Mouse (Mus musculus) erythroid progenitor cell, adult 5-6 weeks (primary cell): ENCODE measurements around the gene Zfp141. TPM values are rescaled to one million over a fixed set of nuclear protein-coding genes. Genes with fewer than 3 reads are reported as not detected.

ENCODE experiments used
- ATAC-seq: replicated peaks from 2 replicates; pipeline ENCODE4 v1.8.0; 2016; ENCODE audit warnings: moderate number of reproducible peaks, mild to moderate bottlenecking, moderate TSS enrichment, inconsistent platforms; ENCODE audit not compliant: poor library complexity, low FRiP score, severe bottlenecking
- total RNA-seq, 2 experiments: library from RNA; stranded (forward) in 1 of 2; stranded (reverse) in 1 of 2; fragments of 150-400 nt in 1 of 2; fragments of 186-747, 209-891 nt in 1 of 2; gene quantifications; 2 replicates each; pipeline versions ENCODE4 v1.2.3 to v1.2.4; 2015 to 2017; ENCODE audit warnings: low replicate concordance in 2 of 2

Gene Zfp141
- total RNA-seq (2015; ENCODE audit: low replicate concordance) (15.1 and 15.5 TPM in 2 replicates), total RNA-seq (2017; ENCODE audit: low replicate concordance) (1.7 and 12.8 TPM in 2 replicates)

DNA sequence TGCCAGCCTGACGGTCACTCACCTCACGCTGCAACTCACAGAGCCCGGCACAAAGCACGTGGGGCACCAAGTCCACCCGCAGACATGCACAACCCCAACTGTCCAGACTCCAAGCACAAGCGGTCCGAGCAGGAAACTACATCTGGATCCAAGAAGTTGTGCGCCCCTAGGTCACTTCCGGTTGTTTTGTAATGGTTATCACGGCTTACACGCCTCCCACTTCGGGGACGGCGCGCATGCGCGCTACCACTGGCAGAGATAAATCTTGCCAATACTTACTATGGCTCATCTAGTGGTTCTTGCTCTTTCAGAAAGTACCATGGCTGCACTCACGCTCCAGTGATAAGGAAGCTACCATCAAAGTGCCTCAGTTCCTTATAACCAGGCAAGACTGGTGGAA is at the start of gene Zfp141:
Gene Zfp141, minus strand, starts transcription at position 153 of the 400 bp plus-strand sequence.
- ATAC-seq = peak; percentile 87

DNA sequence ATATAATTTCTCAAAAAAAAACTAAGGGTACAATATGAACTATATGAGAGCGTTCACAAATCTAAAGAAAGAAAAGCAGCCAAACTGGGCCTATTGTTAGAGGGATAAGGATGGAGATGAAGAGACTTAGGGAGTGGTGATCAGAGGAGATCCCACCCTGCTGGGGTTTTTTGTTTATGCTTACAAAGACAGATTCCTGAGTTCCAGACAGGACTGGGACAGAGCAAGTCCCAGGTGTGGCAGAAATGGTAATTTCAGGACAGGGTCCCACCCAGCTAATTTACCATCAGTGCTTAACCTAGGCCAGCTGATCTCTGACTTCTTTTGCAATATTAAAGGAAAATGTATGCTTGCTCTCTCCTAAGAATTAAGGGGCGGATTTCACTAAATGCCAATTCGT is 46.2 kb upstream of the Zfp141 start:
- ATAC-seq = no peak

DNA sequence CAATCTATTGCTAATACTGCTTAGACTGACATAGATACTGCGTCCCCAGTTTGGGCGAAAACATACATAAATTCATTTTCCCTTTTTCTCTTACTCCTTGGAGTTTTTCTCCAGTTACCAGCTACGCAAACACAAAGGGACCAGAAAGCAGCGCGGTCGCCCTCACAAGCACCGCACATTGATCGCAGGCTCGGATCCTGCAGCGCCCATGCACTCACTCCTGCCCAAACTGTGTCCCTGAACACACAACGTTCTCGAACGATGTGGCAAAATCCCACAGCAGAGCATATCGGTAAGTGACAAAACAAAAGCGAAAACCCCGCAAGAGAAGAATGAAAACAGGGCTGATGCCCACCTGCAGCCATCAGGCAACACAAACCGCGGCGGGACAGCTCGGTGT is 354 bp downstream of the Zfp141 start:
- peak; percentile 69 for ATAC-seq

DNA sequence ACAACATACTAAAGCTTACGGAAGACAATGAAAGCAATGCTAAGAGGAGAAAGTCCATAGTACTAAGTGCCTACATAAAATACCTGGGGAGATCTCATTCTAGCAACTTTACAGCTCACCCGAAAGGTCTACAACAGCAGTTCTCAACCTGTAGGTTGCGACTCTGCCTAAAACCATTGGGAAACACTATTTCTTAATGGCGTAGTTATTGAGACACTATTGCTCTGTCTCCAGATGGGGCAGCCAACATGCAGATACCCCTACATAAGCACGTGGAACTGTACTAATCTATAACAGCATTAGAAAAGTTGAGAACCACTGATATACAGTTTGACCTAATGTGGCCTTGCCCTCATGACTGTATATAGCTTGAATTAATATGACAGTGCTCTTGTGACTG is 7.3 kb downstream of the Zfp141 start:
- no peak for ATAC-seq

DNA sequence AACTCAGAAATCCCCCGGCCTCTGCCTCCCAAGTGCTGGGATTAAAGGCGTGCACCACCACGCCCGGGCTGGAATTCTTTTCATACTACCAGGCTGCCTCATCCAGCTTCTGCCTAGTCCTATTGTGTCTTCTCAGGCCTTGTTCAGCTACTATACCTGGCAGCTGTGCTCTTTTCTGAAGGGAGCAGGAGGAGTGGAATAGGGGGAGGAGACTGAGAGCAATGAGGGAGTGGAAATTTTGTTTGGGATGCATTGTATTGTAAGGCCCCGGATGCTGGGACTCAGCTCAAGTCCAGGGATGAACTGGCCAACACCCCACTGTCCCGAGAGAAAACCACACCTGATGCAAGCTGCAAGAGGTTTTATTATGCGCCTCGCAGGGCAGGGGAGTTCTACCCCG is 8.2 kb downstream of the Zfp141 start:
- no peak for ATAC-seq

DNA sequence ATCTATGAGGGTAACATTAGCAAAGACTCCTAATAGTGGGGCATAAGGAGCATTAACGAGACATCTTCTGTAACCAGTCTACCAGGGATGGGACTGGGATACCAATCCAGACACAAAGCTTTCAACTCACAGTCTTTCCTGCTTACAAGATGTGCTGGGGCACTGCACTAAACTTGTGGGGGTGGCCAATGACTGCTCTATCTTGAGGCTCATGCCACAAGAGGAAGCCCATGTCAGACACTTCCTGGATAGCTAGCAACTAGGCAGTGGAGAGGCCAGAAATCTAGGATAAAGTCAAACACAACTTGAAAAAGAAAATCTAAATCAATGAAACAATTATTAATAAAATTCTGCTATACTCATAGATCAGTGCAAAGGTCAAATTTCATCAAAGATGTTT is 9.3 kb downstream of the Zfp141 start:
- ATAC-seq = no peak

DNA sequence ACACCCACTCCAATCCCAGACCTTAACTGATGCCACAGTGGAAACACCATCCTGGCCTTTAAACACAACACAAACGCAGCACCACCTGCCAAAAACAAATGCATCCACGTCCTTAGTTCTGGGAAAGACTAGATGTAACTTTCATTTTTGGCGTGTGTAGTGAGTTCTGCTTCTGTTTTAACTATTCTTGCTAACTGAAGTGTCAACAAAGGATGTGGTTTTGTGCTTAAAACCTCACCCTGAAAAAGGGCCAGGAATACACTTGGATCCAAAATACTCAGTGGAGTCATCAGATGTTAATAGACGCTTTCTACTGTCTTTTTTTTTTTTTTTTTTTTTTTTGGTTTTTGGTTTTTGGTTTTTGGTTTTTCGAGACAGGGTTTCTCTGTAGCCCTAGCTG is 14.7 kb downstream of the Zfp141 start:
- ATAC-seq = no peak

DNA sequence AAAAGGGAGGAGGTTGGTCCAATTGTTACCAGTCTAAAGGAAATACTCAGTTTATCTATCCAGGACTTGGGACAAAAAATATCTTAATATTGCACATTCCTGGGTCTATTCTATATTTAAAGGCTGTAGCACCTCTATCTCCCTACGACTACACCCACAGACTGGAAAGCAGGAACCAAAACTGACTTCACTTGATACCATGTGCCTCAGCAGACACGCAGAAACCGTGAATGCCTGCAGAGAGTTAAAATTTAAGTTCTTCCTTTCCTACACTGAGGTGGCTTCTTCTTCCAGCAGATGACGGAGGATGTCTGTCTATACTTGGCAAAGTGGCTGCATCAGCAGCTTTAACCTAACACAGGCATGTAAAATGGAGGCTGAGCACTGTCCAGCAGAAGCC is 15.2 kb downstream of the Zfp141 start:
- no peak for ATAC-seq

DNA sequence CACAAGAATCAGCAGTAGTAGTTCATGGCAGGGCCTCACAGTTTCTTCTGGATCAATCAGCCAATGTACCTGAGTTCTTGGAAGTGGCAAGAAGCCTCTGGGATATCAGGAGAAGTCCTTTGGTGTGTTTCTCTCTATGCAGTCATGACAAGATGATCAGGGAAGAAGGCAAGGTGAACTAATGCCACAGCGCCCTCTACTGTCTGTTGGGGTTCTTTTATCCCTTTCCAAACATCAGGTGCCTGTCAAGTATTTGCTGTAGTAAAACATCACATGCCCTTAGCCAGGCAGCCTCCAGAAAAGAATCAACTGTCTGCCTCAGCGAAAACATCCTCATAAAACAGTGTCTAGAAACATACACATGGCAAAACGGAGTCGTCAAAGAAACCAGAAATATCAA is 50.9 kb downstream of the Zfp141 start:
- ATAC-seq = no peak

DNA sequence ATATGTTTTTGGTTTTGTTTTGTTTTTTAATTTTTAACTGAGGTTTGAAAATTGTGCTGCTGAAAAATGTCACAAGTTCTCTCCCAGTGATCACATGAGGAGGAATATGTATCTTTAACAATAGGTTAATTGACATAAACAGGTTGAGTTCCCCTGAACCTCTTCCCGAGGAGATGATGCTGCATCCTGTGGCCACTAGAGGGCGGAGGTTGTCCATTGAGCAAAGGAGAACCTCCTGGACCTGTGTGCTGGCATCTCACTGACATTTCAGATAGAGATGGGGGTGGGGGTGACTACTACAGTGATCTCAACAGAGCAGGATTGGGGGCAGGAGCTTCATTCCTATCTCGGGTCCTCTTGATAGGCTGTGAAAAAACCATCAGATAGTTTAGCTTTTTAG is 54.9 kb downstream of the Zfp141 start:
- no peak for ATAC-seq

DNA sequence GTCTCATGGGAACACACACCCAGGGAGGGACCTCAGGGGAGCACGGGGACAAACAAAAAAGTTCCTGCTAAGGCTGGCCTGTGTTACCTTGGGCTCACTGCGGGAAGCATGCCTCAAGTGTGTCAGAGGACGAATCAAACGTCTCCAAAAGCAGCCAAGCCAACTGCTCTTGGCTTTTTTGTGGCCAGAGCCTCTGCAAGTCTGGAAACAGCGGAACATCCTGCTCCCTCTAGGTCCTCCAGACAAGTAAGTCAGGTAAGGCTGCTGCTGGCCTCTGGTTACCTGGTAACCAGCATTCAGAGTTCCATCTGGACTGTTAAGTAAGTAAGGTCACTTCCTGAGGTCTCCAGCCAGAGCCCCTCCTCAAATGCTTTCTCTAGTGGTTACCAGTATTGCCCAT is 57.7 kb downstream of the Zfp141 start, which contains the start of gene 4933421I07Rik:
Gene 4933421I07Rik, minus strand, starts transcription at position 271 of the 400 bp plus-strand sequence.
- no peak for ATAC-seq

DNA sequence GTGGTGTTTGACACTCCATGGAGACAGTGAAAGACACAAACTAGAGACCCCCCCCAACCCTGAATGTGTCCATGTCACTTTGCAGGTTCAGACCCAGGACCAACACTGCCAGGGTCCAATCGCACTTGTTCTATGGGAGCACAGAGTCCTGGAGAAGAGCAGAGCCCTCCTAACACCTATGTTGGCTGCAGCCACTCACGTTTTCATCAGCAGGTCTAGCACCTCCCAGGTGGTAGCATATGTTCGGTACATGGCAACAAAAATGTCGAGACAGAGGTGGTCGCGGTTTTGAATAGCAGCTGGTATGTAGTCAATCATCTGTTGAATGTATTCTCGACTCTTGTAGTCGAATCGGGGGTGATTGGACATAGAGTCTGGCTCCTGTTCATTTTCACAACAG is 58.2 kb downstream of the Zfp141 start:
- no peak for ATAC-seq

Other genes with a start within 250 kb of the Zfp141 start
- gene Vmn2r61, start 245.7 kb downstream of the Zfp141 start, total RNA-seq (2015; ENCODE audit: low replicate concordance) = not detected in 2 replicates
- gene Vmn2r61, start 245.7 kb downstream of the Zfp141 start, total RNA-seq (2017; ENCODE audit: low replicate concordance) = not detected in 2 replicates
- not detected in 2 replicates for gene 4933421I07Rik, start 57.6 kb downstream of the Zfp141 start, total RNA-seq (2015; ENCODE audit: low replicate concordance)
- gene 4933421I07Rik, start 57.6 kb downstream of the Zfp141 start, total RNA-seq (2017; ENCODE audit: low replicate concordance) = not detected in 2 replicates
- gene Gm21028, start 72.8 kb upstream of the Zfp141 start, total RNA-seq (2015; ENCODE audit: low replicate concordance) = not detected in 2 replicates
- not detected in 2 replicates for gene Gm21028, start 72.8 kb upstream of the Zfp141 start, total RNA-seq (2017; ENCODE audit: low replicate concordance)
- not detected in 2 replicates for gene Zfp977, start 86.8 kb upstream of the Zfp141 start, total RNA-seq (2015; ENCODE audit: low replicate concordance)
- not detected in 2 replicates for gene Zfp977, start 86.8 kb upstream of the Zfp141 start, total RNA-seq (2017; ENCODE audit: low replicate concordance)
- 1.1 TPM in 1 of 2 replicates, not detected in the other for gene Zfp976, start 136.8 kb upstream of the Zfp141 start, total RNA-seq (2015; ENCODE audit: low replicate concordance)
- gene Zfp976, start 136.8 kb upstream of the Zfp141 start, total RNA-seq (2017; ENCODE audit: low replicate concordance) = not detected in 2 replicates
- 1.7 and 1.8 TPM in 2 replicates for gene Zfp975, start 187.0 kb upstream of the Zfp141 start, total RNA-seq (2015; ENCODE audit: low replicate concordance)
- 0.51 TPM in 1 of 2 replicates, not detected in the other for gene Zfp975, start 187.0 kb upstream of the Zfp141 start, total RNA-seq (2017; ENCODE audit: low replicate concordance)
- not detected in 2 replicates for gene Gm17067, start 221.3 kb upstream of the Zfp141 start, total RNA-seq (2015; ENCODE audit: low replicate concordance)
- gene Gm17067, start 221.3 kb upstream of the Zfp141 start, total RNA-seq (2017; ENCODE audit: low replicate concordance) = not detected in 2 replicates